Mouse (Mus musculus): ENCODE results near the gene Eomes.

The Eomes gene

GRCm38 (mm10) chr9:118477961-118478360 is at the start of gene Eomes:
Gene Eomes (plus strand): TSS chr9:118478212.
- DNase-seq = no peak

- DNase-seq = no peak
Observed at GRCm38 (mm10) chr9:118444809-118445208, 33.2 kb upstream of the Eomes start.

GRCm38 (mm10) chr9:118449336-118449735 is 28.7 kb upstream of the Eomes start:
- no peak for DNase-seq

- no peak for DNase-seq
Observed at GRCm38 (mm10) chr9:118453427-118453826, 24.6 kb upstream of the Eomes start.

GRCm38 (mm10) chr9:118455188-118455845 is 22.7 kb upstream of the Eomes start:
- DNase-seq = no peak

GRCm38 (mm10) chr9:118456405-118456804 is 21.6 kb upstream of the Eomes start:
- no peak for DNase-seq

GRCm38 (mm10) chr9:118458039-118458438 is 20.0 kb upstream of the Eomes start:
- DNase-seq = no peak

GRCm38 (mm10) chr9:118464031-118464430 is 14.0 kb upstream of the Eomes start:
- no peak for DNase-seq

- DNase-seq = no peak
Observed at GRCm38 (mm10) chr9:118468301-118468700, 9.7 kb upstream of the Eomes start.

GRCm38 (mm10) chr9:118469272-118469671 is 8.7 kb upstream of the Eomes start:
- no peak for DNase-seq

- DNase-seq = no peak
Observed at GRCm38 (mm10) chr9:118471296-118471695, 6.7 kb upstream of the Eomes start.

- DNase-seq = no peak
Observed at GRCm38 (mm10) chr9:118476211-118476765, 1.7 kb upstream of the Eomes start.

GRCm38 (mm10) chr9:118476766-118477271 is 1.2 kb upstream of the Eomes start:
- peak; percentile 58 for DNase-seq

GRCm38 (mm10) chr9:118477281-118477931 is 606 bp upstream of the Eomes start:
- no peak for DNase-seq

- DNase-seq = peak; percentile 70
Observed at GRCm38 (mm10) chr9:118478458-118478838, 436 bp downstream of the Eomes start.

- peak; percentile 73 for DNase-seq
Observed at GRCm38 (mm10) chr9:118478839-118479507, 961 bp downstream of the Eomes start.

- no peak for DNase-seq
Observed at GRCm38 (mm10) chr9:118479508-118480291, 1.7 kb downstream of the Eomes start.

- DNase-seq = no peak
Observed at GRCm38 (mm10) chr9:118480292-118480690, 2.3 kb downstream of the Eomes start.

- DNase-seq = no peak
Observed at GRCm38 (mm10) chr9:118482210-118482609, 4.2 kb downstream of the Eomes start.

- DNase-seq = no peak
Observed at GRCm38 (mm10) chr9:118486361-118487095, 8.5 kb downstream of the Eomes start.

- no peak for DNase-seq
Observed at GRCm38 (mm10) chr9:118487096-118487395, 9.0 kb downstream of the Eomes start.

- no peak for DNase-seq
Observed at GRCm38 (mm10) chr9:118487636-118488035, 9.6 kb downstream of the Eomes start.

Measured in embryo, embryonic 11 days (tissue).